Mouse (Mus musculus): ENCODE measurements around the gene Olfr1080. TPM values are rescaled to one million over a fixed set of nuclear protein-coding genes. Genes with fewer than 3 reads are reported as not detected.
"Not testable (repeated sequence)": the region's sequence is repeated elsewhere in the genome, so short reads cannot be mapped to it uniquely, and the experiment has no call there.

The Olfr1080 gene
- not detected in 2 replicates for polyA plus RNA-seq (2015; fragmentation: Nextera tagmentation; extraction: Ambion mirVana)

DNA sequence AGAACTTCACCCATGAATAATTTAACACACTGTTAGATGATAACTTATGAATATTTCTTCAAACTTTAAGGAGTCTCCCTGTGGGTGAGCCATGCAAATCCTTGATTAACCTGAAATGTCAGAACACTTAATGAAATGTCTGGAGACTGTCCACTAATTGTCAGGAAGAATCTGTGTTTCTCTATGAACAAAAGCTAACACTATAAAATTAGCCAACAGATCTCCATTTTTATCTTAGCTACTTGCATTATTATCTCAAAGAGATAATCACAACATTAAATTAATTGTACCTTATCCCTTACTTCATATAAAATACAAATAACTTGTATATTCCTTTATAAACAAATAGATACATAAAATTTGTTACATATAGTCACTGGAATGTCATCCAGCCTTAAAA is at the start of gene Olfr1080:
Gene Olfr1080, minus strand, starts transcription at position 101 of the 400 bp plus-strand sequence.
- not testable (repeated sequence) for ATAC-seq; H3K4me1 ChIP-seq (ENCODE audit: control insufficient read depth, insufficient read depth, low read depth, low read length); H3K4me2 ChIP-seq (ENCODE audit: low read length); H3K27me3 ChIP-seq (replicated peaks; ENCODE audit: control insufficient read depth, insufficient read depth, low read length); H3K4me3 ChIP-seq (ENCODE audit: low read length); H3K36me3 ChIP-seq (ENCODE audit: control insufficient read depth, insufficient read depth, low read length); H3K27ac ChIP-seq (ENCODE audit: low read depth, low read length); H3K9ac ChIP-seq (ENCODE audit: low read depth, low read length); H3K9me3 ChIP-seq (ENCODE audit: control insufficient read depth, low read length)

GRCm38 (mm10) chr2:86598866-86599265 is 40.8 kb upstream of the Olfr1080 start, which contains the start of gene Olfr1082:
Gene Olfr1082 (minus strand): TSS chr2:86598966.
- not testable (repeated sequence) for H3K27ac ChIP-seq (ENCODE audit: low read depth, low read length); H3K9ac ChIP-seq (ENCODE audit: low read depth, low read length); H3K36me3 ChIP-seq (ENCODE audit: control insufficient read depth, insufficient read depth, low read length); H3K27me3 ChIP-seq (replicated peaks; ENCODE audit: control insufficient read depth, insufficient read depth, low read length); H3K9me3 ChIP-seq (ENCODE audit: control insufficient read depth, low read length); H3K4me1 ChIP-seq (ENCODE audit: control insufficient read depth, insufficient read depth, low read depth, low read length); ATAC-seq; H3K4me3 ChIP-seq (ENCODE audit: low read length); H3K4me2 ChIP-seq (ENCODE audit: low read length)
- WGBS = 50% methylated on average over 1 of the region's 1 CpGs

GRCm38 (mm10) chr2:86542380-86542779 is 15.7 kb downstream of the Olfr1080 start, which contains the start of gene Olfr1079:
Gene Olfr1079 (minus strand): TSS chr2:86542480.
- Histone ChIP-seq H3K9ac (ENCODE audit: low read depth, low read length) (no peak within 1 kb of the TSS), H3K27ac (ENCODE audit: low read depth, low read length) (no peak within 1 kb of the TSS), H3K4me1 (ENCODE audit: control insufficient read depth, insufficient read depth, low read depth, low read length) (no peaks in the 10 kb centered on the region), H3K27me3 (replicated peaks; ENCODE audit: control insufficient read depth, insufficient read depth, low read length) (no peaks in the 10 kb centered on the region), H3K4me3 (ENCODE audit: low read length) (no peak within 1 kb of the TSS), H3K36me3 (ENCODE audit: control insufficient read depth, insufficient read depth, low read length) (no peaks in the 10 kb centered on the region), H3K9me3 (ENCODE audit: control insufficient read depth, low read length) (no peaks in the 10 kb centered on the region), H3K4me2 (ENCODE audit: low read length) (no peak within 1 kb of the TSS)
- 74% methylated on average over 1 of the region's 1 CpGs for WGBS
- ATAC-seq = no peak

GRCm38 (mm10) chr2:86530991-86531390 is 27.0 kb downstream of the Olfr1080 start:
- H3K4me1 ChIP-seq (ENCODE audit: control insufficient read depth, insufficient read depth, low read depth, low read length) = no peaks in the 10 kb centered on the region
- WGBS = 74% methylated on average over 1 of the region's 1 CpGs
- no peak for ATAC-seq
- no peaks in the 10 kb centered on the region for H3K9me3 ChIP-seq (ENCODE audit: control insufficient read depth, low read length)
- no peak overlapping the region for H3K4me3 ChIP-seq (ENCODE audit: low read length)
- no peaks in the 10 kb centered on the region for H3K36me3 ChIP-seq (ENCODE audit: control insufficient read depth, insufficient read depth, low read length)
- H3K27me3 ChIP-seq (replicated peaks; ENCODE audit: control insufficient read depth, insufficient read depth, low read length) = no peaks in the 10 kb centered on the region
- no peak overlapping the region for H3K9ac ChIP-seq (ENCODE audit: low read depth, low read length)
- no peak overlapping the region for H3K27ac ChIP-seq (ENCODE audit: low read depth, low read length)
- H3K4me2 ChIP-seq (ENCODE audit: low read length) = no peak overlapping the region

GRCm38 (mm10) chr2:86508161-86508560 is 49.9 kb downstream of the Olfr1080 start, which contains the start of gene Olfr1076:
Gene Olfr1076 (plus strand): TSS chr2:86508461.
- 89% methylated on average over 1 of the region's 1 CpGs for WGBS
- ATAC-seq = no peak
- H3K27me3 ChIP-seq (replicated peaks; ENCODE audit: control insufficient read depth, insufficient read depth, low read length) = no peaks in the 10 kb centered on the region
- H3K27ac ChIP-seq (ENCODE audit: low read depth, low read length) = no peak within 1 kb of the TSS
- H3K4me1 ChIP-seq (ENCODE audit: control insufficient read depth, insufficient read depth, low read depth, low read length) = no peaks in the 10 kb centered on the region
- no peak within 1 kb of the TSS for H3K4me2 ChIP-seq (ENCODE audit: low read length)
- no peak within 1 kb of the TSS for H3K9ac ChIP-seq (ENCODE audit: low read depth, low read length)
- no peaks in the 10 kb centered on the region for H3K36me3 ChIP-seq (ENCODE audit: control insufficient read depth, insufficient read depth, low read length)
- H3K4me3 ChIP-seq (ENCODE audit: low read length) = no peak within 1 kb of the TSS
- H3K9me3 ChIP-seq (ENCODE audit: control insufficient read depth, low read length) = peaks cover 2% of the 10 kb centered on the region; the same call in 1 of the 2 replicates

Other genes with a start within 250 kb of the Olfr1080 start
- gene Olfr1053, start 243.0 kb downstream of the Olfr1080 start, polyA plus RNA-seq (2015; fragmentation: Nextera tagmentation; extraction: Ambion mirVana) = not detected in 2 replicates
- not detected in 2 replicates for gene Olfr1054, start 222.8 kb downstream of the Olfr1080 start, polyA plus RNA-seq (2015; fragmentation: Nextera tagmentation; extraction: Ambion mirVana)
- not detected in 2 replicates for gene Olfr1055, start 208.0 kb downstream of the Olfr1080 start, polyA plus RNA-seq (2015; fragmentation: Nextera tagmentation; extraction: Ambion mirVana)
- not detected in 2 replicates for gene Olfr1056, start 195.8 kb downstream of the Olfr1080 start, polyA plus RNA-seq (2015; fragmentation: Nextera tagmentation; extraction: Ambion mirVana)
- not detected in 2 replicates for gene Olfr1057, start 179.8 kb downstream of the Olfr1080 start, polyA plus RNA-seq (2015; fragmentation: Nextera tagmentation; extraction: Ambion mirVana)
- not detected in 2 replicates for gene Olfr1058, start 169.7 kb downstream of the Olfr1080 start, polyA plus RNA-seq (2015; fragmentation: Nextera tagmentation; extraction: Ambion mirVana)
- gene Olfr1061, start 144.2 kb downstream of the Olfr1080 start, polyA plus RNA-seq (2015; fragmentation: Nextera tagmentation; extraction: Ambion mirVana) = not detected in 2 replicates
- gene Olfr1062, start 131.5 kb downstream of the Olfr1080 start, polyA plus RNA-seq (2015; fragmentation: Nextera tagmentation; extraction: Ambion mirVana) = not detected in 2 replicates
- gene Olfr1065, start 107.6 kb downstream of the Olfr1080 start, polyA plus RNA-seq (2015; fragmentation: Nextera tagmentation; extraction: Ambion mirVana) = not detected in 2 replicates
- not detected in 2 replicates for gene Olfr1066, start 102.0 kb downstream of the Olfr1080 start, polyA plus RNA-seq (2015; fragmentation: Nextera tagmentation; extraction: Ambion mirVana)
- gene Olfr228, start 70.8 kb downstream of the Olfr1080 start, polyA plus RNA-seq (2015; fragmentation: Nextera tagmentation; extraction: Ambion mirVana) = not detected in 2 replicates
- not detected in 2 replicates for gene Olfr1076, start 49.8 kb downstream of the Olfr1080 start, polyA plus RNA-seq (2015; fragmentation: Nextera tagmentation; extraction: Ambion mirVana)
- not detected in 2 replicates for gene Olfr1079, start 15.8 kb downstream of the Olfr1080 start, polyA plus RNA-seq (2015; fragmentation: Nextera tagmentation; extraction: Ambion mirVana)
- gene Olfr1082, start 40.7 kb upstream of the Olfr1080 start, polyA plus RNA-seq (2015; fragmentation: Nextera tagmentation; extraction: Ambion mirVana) = not detected in 2 replicates
- not detected in 2 replicates for gene Olfr1084, start 81.5 kb upstream of the Olfr1080 start, polyA plus RNA-seq (2015; fragmentation: Nextera tagmentation; extraction: Ambion mirVana)
- not detected in 2 replicates for gene Olfr1085, start 103.8 kb upstream of the Olfr1080 start, polyA plus RNA-seq (2015; fragmentation: Nextera tagmentation; extraction: Ambion mirVana)
- not detected in 2 replicates for gene Olfr1086, start 121.9 kb upstream of the Olfr1080 start, polyA plus RNA-seq (2015; fragmentation: Nextera tagmentation; extraction: Ambion mirVana)
- not detected in 2 replicates for gene Olfr1087, start 140.2 kb upstream of the Olfr1080 start, polyA plus RNA-seq (2015; fragmentation: Nextera tagmentation; extraction: Ambion mirVana)
- not detected in 2 replicates for gene Olfr1089, start 175.5 kb upstream of the Olfr1080 start, polyA plus RNA-seq (2015; fragmentation: Nextera tagmentation; extraction: Ambion mirVana)
- not detected in 2 replicates for gene Olfr1090, start 200.8 kb upstream of the Olfr1080 start, polyA plus RNA-seq (2015; fragmentation: Nextera tagmentation; extraction: Ambion mirVana)
- not detected in 2 replicates for gene Olfr1093, start 224.2 kb upstream of the Olfr1080 start, polyA plus RNA-seq (2015; fragmentation: Nextera tagmentation; extraction: Ambion mirVana)

Measured in hindbrain, embryonic 16.5 days (tissue).